Mouse (Mus musculus) testis, adult 2 months (tissue): ENCODE data around the gene Mia3.

ENCODE experiments used
- CTCF ChIP-seq: fragments of 200-500 bp; IDR thresholded peaks from 2 replicates; pipeline ENCODE4 v1.5.1; 2012; ENCODE audit warnings: low read depth, mild to moderate bottlenecking, inconsistent platforms, low read length, moderate library complexity; ENCODE audit not compliant: control insufficient read depth, insufficient read depth, insufficient replicate concordance
- POLR2A ChIP-seq: fragments of 200-500 bp; IDR thresholded peaks from 2 replicates; pipeline ENCODE4 v1.6.1; 2012; ENCODE audit warnings: low read depth, mild to moderate bottlenecking, inconsistent platforms, low read length, moderate library complexity; ENCODE audit not compliant: control insufficient read depth

DNA sequence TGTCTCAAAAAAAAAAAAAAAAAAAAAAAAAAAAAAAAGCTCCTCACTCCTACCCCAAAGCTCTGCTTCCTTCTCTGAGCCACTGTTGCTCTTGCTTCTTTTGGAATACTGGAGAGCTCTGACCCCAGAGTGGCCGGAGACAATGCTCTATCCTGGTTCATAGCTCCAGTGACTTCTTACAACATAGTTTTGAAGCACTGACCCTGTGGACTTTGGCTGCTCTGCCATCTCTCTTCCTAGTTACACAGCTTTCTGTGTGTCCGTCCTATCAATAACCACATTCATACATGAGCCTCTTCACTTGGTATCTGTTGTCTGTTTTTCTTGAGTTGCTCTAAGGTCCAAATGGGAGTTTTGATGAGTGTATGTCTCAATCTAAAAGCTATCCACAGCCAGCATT lies 57.3 kb downstream of the Mia3 start:
- TF ChIP-seq CTCF (no peak), POLR2A (no peak)
